Mouse (Mus musculus): Measurements from ENCODE around the gene Sh3bgrl2. TPM values are rescaled to one million over a fixed set of nuclear protein-coding genes. Genes with fewer than 3 reads are reported as not detected.

Gene Sh3bgrl2
- total and polyA plus RNA-seq, 3 experiments = not detected

DNA sequence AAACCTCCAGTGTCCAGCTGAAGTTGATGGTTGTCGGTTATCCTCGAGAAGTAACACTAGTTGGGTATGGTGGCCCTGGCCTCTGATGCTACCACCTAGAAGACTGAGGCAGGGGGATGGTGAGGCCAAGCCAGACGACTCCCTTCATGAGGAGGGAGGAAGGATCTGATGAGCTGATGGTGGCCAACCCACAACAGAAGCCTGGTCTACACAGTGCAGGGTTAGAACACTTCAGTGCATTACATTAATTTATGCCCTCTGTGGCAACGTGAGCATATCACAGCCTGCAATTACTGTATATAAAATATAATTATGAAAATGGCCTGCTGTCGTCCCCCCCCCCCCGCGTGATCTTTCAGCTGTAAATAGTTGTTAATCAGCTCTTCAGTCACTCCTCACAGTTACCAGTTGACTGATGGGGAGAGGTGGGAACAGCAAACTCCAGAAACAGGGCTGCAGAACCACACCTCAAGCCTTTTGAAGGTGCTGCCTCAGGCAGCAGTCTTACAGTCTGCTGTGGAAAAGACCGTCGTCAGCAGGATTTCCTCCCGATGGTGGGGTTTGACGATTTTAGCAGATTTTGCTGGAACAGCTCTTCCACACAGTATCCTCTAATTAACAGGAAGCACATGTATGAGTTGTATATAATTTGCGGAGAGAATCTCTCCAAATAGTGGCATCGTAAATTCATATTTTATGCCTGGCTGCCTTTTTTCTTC is 17.0 kb downstream of the Sh3bgrl2 start:
- Histone ChIP-seq H3K9me3 (replicated peaks; ENCODE audit: insufficient read depth, low read length) (no peaks in the 10 kb centered on the region), H3K4me1 (ENCODE audit: control insufficient read depth in 1 of 2, insufficient read depth in 2 of 2, low read length in 2 of 2) (no peaks in the 10 kb centered on the region), H3K4me3 (ENCODE audit: control insufficient read depth in 1 of 2, insufficient read depth in 1 of 2, low read depth in 2 of 2, low read length in 2 of 2) (no peak overlapping the region), H3K9ac (ENCODE audit: control insufficient read depth, low read depth, low read length, poor library complexity, severe bottlenecking) (no peak overlapping the region), H3K27me3 (ENCODE audit: control insufficient read depth in 1 of 2, insufficient read depth in 2 of 2, low read length in 2 of 2) (no peaks in the 10 kb centered on the region), H3K36me3 (ENCODE audit: control insufficient read depth in 1 of 2, insufficient read depth in 2 of 2, low read length in 2 of 2) (no peaks in the 10 kb centered on the region), H3K79me2 (ENCODE audit: control insufficient read depth, insufficient read depth, low read length, poor library complexity) (no peaks in the 10 kb centered on the region), H3K27ac (ENCODE audit: control insufficient read depth, low read depth, low read length) (no peak overlapping the region)
- no peak for DNase-seq (ENCODE audit: low read depth, low spot score)
- TF ChIP-seq MEF2A (IDR thresholded peaks at IDR 0.05; ENCODE audit: extremely low read depth, insufficient replicate concordance, low read depth, low read length, poor library complexity, severe bottlenecking) = no peak
- TF ChIP-seq POLR2A (IDR thresholded peaks at IDR 0.05; ENCODE audit: control insufficient read depth in 1 of 2, insufficient read depth in 1 of 2, low read depth in 1 of 2, low read length in 2 of 2, poor library complexity in 1 of 2) = no peak
- no peak for TF ChIP-seq MYB (IDR thresholded peaks at IDR 0.05; ENCODE audit: low read depth, low read length)
- no peak for TF ChIP-seq POLR2AphosphoS5 (IDR thresholded peaks at IDR 0.05; ENCODE audit: borderline replicate concordance, low read depth, low read length)
- TF ChIP-seq ZC3H11A (IDR thresholded peaks at IDR 0.05; ENCODE audit: low read depth, low read length) = no peak
- no peak for TF ChIP-seq SIN3A (IDR thresholded peaks at IDR 0.05; ENCODE audit: low read length)
- no peak for TF ChIP-seq MAX (IDR thresholded peaks at IDR 0.05; ENCODE audit: low read length)
- TF ChIP-seq BHLHE40 (IDR thresholded peaks at IDR 0.05; ENCODE audit: borderline replicate concordance, low read depth, low read length) = no peak
- no peak for TF ChIP-seq GATA1 (IDR thresholded peaks at IDR 0.05; ENCODE audit: low read depth, low read length)
- no peak for TF ChIP-seq RAD21 (IDR thresholded peaks at IDR 0.05; ENCODE audit: low read depth, low read length)
- TF ChIP-seq ZMIZ1 (IDR thresholded peaks at IDR 0.05; ENCODE audit: low read depth, low read length) = no peak
- TF ChIP-seq TAL1 (IDR thresholded peaks at IDR 0.05; ENCODE audit: low read length) = no peak
- TF ChIP-seq EP300 (IDR thresholded peaks at IDR 0.05; ENCODE audit: low read depth in 1 of 2, low read length in 2 of 2) = no peak

DNA sequence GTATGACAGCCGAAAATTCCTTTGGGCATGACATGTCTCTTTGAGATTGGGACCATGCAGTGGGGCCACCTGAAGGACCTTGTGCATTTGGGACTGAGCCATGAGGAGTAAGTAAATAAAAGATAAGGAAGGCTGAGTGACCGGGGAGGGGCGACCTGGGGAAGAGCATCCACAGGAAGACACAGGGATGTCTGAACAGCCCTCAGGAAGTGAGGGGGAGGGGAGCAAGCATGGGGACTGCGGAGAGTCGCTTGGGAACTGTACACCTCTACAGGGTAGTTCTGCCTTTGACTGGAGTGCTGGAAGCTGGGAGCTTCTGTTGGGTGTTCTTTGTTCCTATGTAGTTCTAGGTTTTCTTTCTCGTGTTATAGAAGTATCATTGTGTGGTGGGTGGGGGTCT is 18.0 kb downstream of the Sh3bgrl2 start:
- TF ChIP-seq UBTF (IDR thresholded peaks at IDR 0.05; ENCODE audit: borderline replicate concordance, insufficient read depth, low read depth, low read length) (no peak), SMC3 (IDR thresholded peaks at IDR 0.05; ENCODE audit: low read depth, low read length) (no peak), ETS1 (IDR thresholded peaks at IDR 0.05; ENCODE audit: low read depth, low read length) (no peak), MXI1 (IDR thresholded peaks at IDR 0.05; ENCODE audit: low read depth, low read length) (no peak), KAT2A (conservative IDR thresholded peaks at IDR 0.05; ENCODE audit: low read depth, low read length) (no peak), GATA1 (IDR thresholded peaks at IDR 0.05; ENCODE audit: low read depth, low read length) (no peak), NRF1 (IDR thresholded peaks at IDR 0.05; ENCODE audit: insufficient read depth, low read depth, low read length, poor library complexity, severe bottlenecking) (no peak), ZKSCAN1 (IDR thresholded peaks at IDR 0.05; ENCODE audit: low read depth, low read length) (no peak), MYB (IDR thresholded peaks at IDR 0.05; ENCODE audit: low read depth, low read length) (no peak), NELFE (IDR thresholded peaks at IDR 0.05; ENCODE audit: low read depth, low read length) (no peak), E2F4 (IDR thresholded peaks at IDR 0.05; ENCODE audit: borderline replicate concordance, low read depth, low read length) (no peak), BHLHE40 (IDR thresholded peaks at IDR 0.05; ENCODE audit: borderline replicate concordance, low read depth, low read length) (no peak), JUND (IDR thresholded peaks at IDR 0.05; ENCODE audit: low read depth, low read length) (no peak), TAL1 (IDR thresholded peaks at IDR 0.05; ENCODE audit: low read length) (no peak), MAFK (IDR thresholded peaks at IDR 0.05; ENCODE audit: borderline replicate concordance, low read depth, low read length) (no peak)
- no peak overlapping the region for H3K9ac ChIP-seq (ENCODE audit: control insufficient read depth, low read depth, low read length, poor library complexity, severe bottlenecking)
- H3K9me3 ChIP-seq (replicated peaks; ENCODE audit: insufficient read depth, low read length) = no peaks in the 10 kb centered on the region
- no peaks in the 10 kb centered on the region for H3K79me2 ChIP-seq (ENCODE audit: control insufficient read depth, insufficient read depth, low read length, poor library complexity)
- H3K4me1 ChIP-seq (ENCODE audit: control insufficient read depth in 1 of 2, insufficient read depth in 2 of 2, low read length in 2 of 2) = no peaks in the 10 kb centered on the region
- H3K4me3 ChIP-seq (ENCODE audit: control insufficient read depth in 1 of 2, insufficient read depth in 1 of 2, low read depth in 2 of 2, low read length in 2 of 2) = no peak overlapping the region
- no peak for DNase-seq (ENCODE audit: low read depth, low spot score)
- no peak overlapping the region for H3K27ac ChIP-seq (ENCODE audit: control insufficient read depth, low read depth, low read length)
- no peaks in the 10 kb centered on the region for H3K27me3 ChIP-seq (ENCODE audit: control insufficient read depth in 1 of 2, insufficient read depth in 2 of 2, low read length in 2 of 2)
- H3K36me3 ChIP-seq (ENCODE audit: control insufficient read depth in 1 of 2, insufficient read depth in 2 of 2, low read length in 2 of 2) = no peaks in the 10 kb centered on the region

All from MEL (cell line).